Mouse (Mus musculus) embryonic facial prominence, embryonic 12.5 days (tissue): ENCODE data around the gene Cd200r3. TPM values are rescaled to one million over a fixed set of nuclear protein-coding genes. Genes with fewer than 3 reads are reported as not detected.

Source experiments
- ATAC-seq: fragments of 200-750 bp; cut with Nextera tagmentation; 2 replicates; pipeline ENCODE4 v1.8.0; 2017; ENCODE audit not compliant: insufficient number of reproducible peaks, insufficient read depth, low FRiP score, low TSS enrichment
- H3K27ac ChIP-seq: fragments of 300-500 bp; sonication (generic); 2 replicates; pipeline ENCODE4 v1.5.1; 2016; ENCODE audit warnings: mild to moderate bottlenecking
- H3K27me3 ChIP-seq: fragments of 300-500 bp; sonication (generic); 2 replicates; pipeline ENCODE4 v1.6.1; 2016; ENCODE audit warnings: mild to moderate bottlenecking, moderate library complexity
- H3K36me3 ChIP-seq: fragments of 300-500 bp; sonication (generic); 2 replicates; pipeline ENCODE4 v1.6.1; 2016; ENCODE audit warnings: mild to moderate bottlenecking
- H3K4me1 ChIP-seq: fragments of 300-500 bp; sonication (generic); 2 replicates; pipeline ENCODE4 v1.6.1; 2016
- H3K4me2 ChIP-seq: fragments of 300-500 bp; sonication (generic); replicated peaks from 2 replicates; pipeline ENCODE4 v1.6.1; 2016; ENCODE audit warnings: mild to moderate bottlenecking, moderate library complexity
- H3K4me3 ChIP-seq: fragments of 300-500 bp; sonication (generic); 2 replicates; pipeline ENCODE4 v1.5.1; 2016; ENCODE audit warnings: mild to moderate bottlenecking
- H3K9ac ChIP-seq: fragments of 300-500 bp; sonication (generic); 2 replicates; pipeline ENCODE4 v1.6.1; 2016; ENCODE audit warnings: mild to moderate bottlenecking, moderate library complexity
- H3K9me3 ChIP-seq: fragments of 300-500 bp; sonication (generic); 2 replicates; pipeline ENCODE4 v1.6.1; 2016; ENCODE audit warnings: mild to moderate bottlenecking, moderate library complexity
- WGBS: fragments of 180-500 bp; shearing (Covaris S2); methylation state at CpG from one replicate; pipeline ENCODE4 v1.1.7; 2016; 5-methylcytosine and 5-hydroxymethylcytosine counted together
- polyA plus RNA-seq: library from polyadenylated mRNA; unstranded; fragments of >200 nt; fragmentation: Nextera tagmentation; extraction: Ambion mirVana; gene quantifications from 2 replicates; pipeline ENCODE4 v1.2.1, GENCODE M21; 2016

Cd200r3 gene
- 0.17 TPM in 1 of 2 replicates, not detected in the other for polyA plus RNA-seq

- Histone ChIP-seq H3K4me3 (no peak within 1 kb of the TSS), H3K4me1 (no peaks in the 10 kb centered on the region), H3K9ac (no peak within 1 kb of the TSS), H3K4me2 (no peak within 1 kb of the TSS), H3K9me3 (no peaks in the 10 kb centered on the region), H3K27me3 (no peaks in the 10 kb centered on the region), H3K27ac (no peak within 1 kb of the TSS), H3K36me3 (no peaks in the 10 kb centered on the region)
- no peak for ATAC-seq
- WGBS = 88% methylated on average over 3 of the region's 3 CpGs
Measured at GRCm38 (mm10) chr16:44943468-44943867, at the start of gene Cd200r3. Gene Cd200r3 (plus strand): TSS chr16:44943678.

GRCm38 (mm10) chr16:44932016-44932415 lies 11.5 kb upstream of the Cd200r3 start:
- no peaks in the 10 kb centered on the region for H3K9me3 ChIP-seq
- no peaks in the 10 kb centered on the region for H3K27me3 ChIP-seq
- H3K4me1 ChIP-seq = no peaks in the 10 kb centered on the region
- no peak overlapping the region for H3K4me2 ChIP-seq
- no peak overlapping the region for H3K27ac ChIP-seq
- ATAC-seq = no peak
- H3K9ac ChIP-seq = no peak overlapping the region
- H3K4me3 ChIP-seq = no peak overlapping the region
- 89% methylated on average over 1 of the region's 1 CpGs for WGBS
- no peaks in the 10 kb centered on the region for H3K36me3 ChIP-seq

GRCm38 (mm10) chr16:44951360-44952114 lies 8.1 kb downstream of the Cd200r3 start:
- Histone ChIP-seq H3K4me3 (no peak overlapping the region), H3K9ac (no peak overlapping the region), H3K27ac (no peak overlapping the region), H3K27me3 (no peaks in the 10 kb centered on the region), H3K4me1 (no peaks in the 10 kb centered on the region), H3K36me3 (no peaks in the 10 kb centered on the region), H3K4me2 (no peak overlapping the region), H3K9me3 (no peaks in the 10 kb centered on the region)
- WGBS = 87% methylated on average over 4 of the region's 4 CpGs
- ATAC-seq = no peak

- 85% methylated on average over 2 of the region's 2 CpGs for WGBS
- ATAC-seq = no peak
- H3K9ac ChIP-seq = no peak overlapping the region
Measured at GRCm38 (mm10) chr16:44962296-44962695, 18.8 kb downstream of the Cd200r3 start.

GRCm38 (mm10) chr16:44962777-44963176 lies 19.3 kb downstream of the Cd200r3 start:
- Histone ChIP-seq H3K9ac (no peak overlapping the region), H3K9me3 (no peaks in the 10 kb centered on the region), H3K4me2 (no peak overlapping the region), H3K36me3 (no peaks in the 10 kb centered on the region), H3K4me3 (no peak overlapping the region), H3K4me1 (no peaks in the 10 kb centered on the region), H3K27ac (no peak overlapping the region), H3K27me3 (no peaks in the 10 kb centered on the region)
- 73% methylated on average over 2 of the region's 2 CpGs for WGBS
- no peak for ATAC-seq

More at GRCm38 (mm10) chr16:44962296-44962695, 18.8 kb downstream of the Cd200r3 start:
- Histone ChIP-seq H3K27me3 (no peaks in the 10 kb centered on the region), H3K4me3 (no peak overlapping the region), H3K9me3 (no peaks in the 10 kb centered on the region), H3K4me1 (no peaks in the 10 kb centered on the region), H3K36me3 (no peaks in the 10 kb centered on the region), H3K4me2 (no peak overlapping the region), H3K27ac (no peak overlapping the region)

GRCm38 (mm10) chr16:44964526-44965374 lies 21.3 kb downstream of the Cd200r3 start:
- H3K4me2 ChIP-seq = no peak overlapping the region
- no peak for ATAC-seq
- no peaks in the 10 kb centered on the region for H3K27me3 ChIP-seq
- no peak overlapping the region for H3K9ac ChIP-seq
- H3K27ac ChIP-seq = no peak overlapping the region
- no peak overlapping the region for H3K4me3 ChIP-seq
- no peaks in the 10 kb centered on the region for H3K9me3 ChIP-seq
- WGBS = 87% methylated on average over 6 of the region's 6 CpGs
- H3K4me1 ChIP-seq = no peaks in the 10 kb centered on the region
- H3K36me3 ChIP-seq = no peaks in the 10 kb centered on the region

- H3K9ac ChIP-seq = no peak overlapping the region
- H3K27ac ChIP-seq = no peak overlapping the region
- ATAC-seq = no peak
- no peaks in the 10 kb centered on the region for H3K27me3 ChIP-seq
- H3K4me1 ChIP-seq = no peaks in the 10 kb centered on the region
- no peaks in the 10 kb centered on the region for H3K36me3 ChIP-seq
- WGBS = 90% methylated on average over 8 of the region's 8 CpGs
- H3K4me3 ChIP-seq = no peak overlapping the region
- no peaks in the 10 kb centered on the region for H3K9me3 ChIP-seq
- no peak overlapping the region for H3K4me2 ChIP-seq
Measured at GRCm38 (mm10) chr16:44965428-44965827, 21.9 kb downstream of the Cd200r3 start.

GRCm38 (mm10) chr16:44965890-44966289 lies 22.4 kb downstream of the Cd200r3 start:
- WGBS = 67% methylated on average over 3 of the region's 3 CpGs
- Histone ChIP-seq H3K4me1 (no peaks in the 10 kb centered on the region), H3K36me3 (no peaks in the 10 kb centered on the region), H3K27ac (no peak overlapping the region), H3K27me3 (no peaks in the 10 kb centered on the region), H3K9me3 (no peaks in the 10 kb centered on the region), H3K9ac (no peak overlapping the region), H3K4me3 (no peak overlapping the region), H3K4me2 (no peak overlapping the region)
- ATAC-seq = no peak

- Histone ChIP-seq H3K4me1 (no peaks in the 10 kb centered on the region), H3K27ac (no peak overlapping the region), H3K9me3 (no peaks in the 10 kb centered on the region), H3K4me3 (no peak overlapping the region), H3K9ac (no peak overlapping the region), H3K36me3 (no peaks in the 10 kb centered on the region), H3K27me3 (no peaks in the 10 kb centered on the region), H3K4me2 (no peak overlapping the region)
- WGBS = 72% methylated on average over 4 of the region's 4 CpGs
- ATAC-seq = no peak
Measured at GRCm38 (mm10) chr16:44966891-44967290, 23.4 kb downstream of the Cd200r3 start.

GRCm38 (mm10) chr16:44968113-44968512 lies 24.6 kb downstream of the Cd200r3 start:
- Histone ChIP-seq H3K4me2 (no peak overlapping the region), H3K27me3 (no peaks in the 10 kb centered on the region), H3K4me3 (no peak overlapping the region), H3K27ac (no peak overlapping the region), H3K4me1 (no peaks in the 10 kb centered on the region), H3K9ac (no peak overlapping the region), H3K36me3 (no peaks in the 10 kb centered on the region), H3K9me3 (no peaks in the 10 kb centered on the region)
- WGBS = 85% methylated on average over 3 of the region's 3 CpGs
- ATAC-seq = no peak

GRCm38 (mm10) chr16:44970925-44971324 lies 27.4 kb downstream of the Cd200r3 start:
- no peak overlapping the region for H3K27ac ChIP-seq

GRCm38 (mm10) chr16:44974042-44974441 lies 30.6 kb downstream of the Cd200r3 start:
- Histone ChIP-seq H3K36me3 (no peaks in the 10 kb centered on the region), H3K9me3 (no peaks in the 10 kb centered on the region), H3K4me3 (no peak overlapping the region), H3K27ac (no peak overlapping the region), H3K27me3 (no peaks in the 10 kb centered on the region), H3K9ac (no peak overlapping the region), H3K4me2 (no peak overlapping the region), H3K4me1 (0 out of 2 replicates have a peak, but pooled peaks cover 3% of the 10 kb centered on the region)
- ATAC-seq = no peak
- 65% methylated on average over 2 of the region's 2 CpGs for WGBS

More at GRCm38 (mm10) chr16:44970925-44971324, 27.4 kb downstream of the Cd200r3 start:
- H3K9me3 ChIP-seq = no peaks in the 10 kb centered on the region
- H3K4me1 ChIP-seq = no peaks in the 10 kb centered on the region
- WGBS = 48% methylated on average over 4 of the region's 4 CpGs
- H3K4me3 ChIP-seq = no peak overlapping the region
- H3K9ac ChIP-seq = no peak overlapping the region
- H3K27me3 ChIP-seq = no peaks in the 10 kb centered on the region
- H3K4me2 ChIP-seq = no peak overlapping the region
- no peak for ATAC-seq
- H3K36me3 ChIP-seq = no peaks in the 10 kb centered on the region
